Mouse (Mus musculus) forebrain, embryonic 12.5 days (tissue): ENCODE results near the gene 4933428G20Rik. TPM values are rescaled to one million over a fixed set of nuclear protein-coding genes. Genes with fewer than 3 reads are reported as not detected.

Experiments
- ATAC-seq: fragments of 200-750 bp; cut with Nextera tagmentation; 2 replicates; pipeline ENCODE4 v1.8.0; 2017; ENCODE audit warnings: moderate TSS enrichment; ENCODE audit not compliant: low FRiP score
- H3K27ac ChIP-seq: fragments of 300-500 bp; sonication (generic); 2 replicates; pipeline ENCODE4 v1.5.1; 2016; ENCODE audit warnings: mild to moderate bottlenecking
- H3K27me3 ChIP-seq: fragments of 300-500 bp; sonication (generic); 2 replicates; pipeline ENCODE4 v1.6.1; 2016; ENCODE audit warnings: mild to moderate bottlenecking
- H3K36me3 ChIP-seq: fragments of 300-500 bp; sonication (generic); replicated peaks from 2 replicates; pipeline ENCODE4 v1.6.1; 2016; ENCODE audit warnings: mild to moderate bottlenecking
- H3K4me1 ChIP-seq: fragments of 300-500 bp; sonication (generic); 2 replicates; pipeline ENCODE4 v1.6.1; 2016
- H3K4me2 ChIP-seq: fragments of 300-500 bp; sonication (generic); 2 replicates; pipeline ENCODE4 v1.6.1; 2016; ENCODE audit warnings: mild to moderate bottlenecking, moderate library complexity
- H3K4me3 ChIP-seq: fragments of 300-500 bp; sonication (generic); replicated peaks from 2 replicates; pipeline ENCODE4 v1.5.1; 2016; ENCODE audit warnings: mild to moderate bottlenecking
- H3K9ac ChIP-seq: fragments of 300-500 bp; sonication (generic); 2 replicates; pipeline ENCODE4 v1.6.1; 2016; ENCODE audit warnings: mild to moderate bottlenecking
- H3K9me3 ChIP-seq: fragments of 300-500 bp; sonication (generic); 2 replicates; pipeline ENCODE4 v1.6.1; 2016
- WGBS: fragments of 180-500 bp; shearing (Covaris S2); methylation state at CpG from one replicate; pipeline ENCODE4 v1.1.7; 2016; 5-methylcytosine and 5-hydroxymethylcytosine counted together
- polyA plus RNA-seq: library from polyadenylated mRNA; unstranded; fragments of >200 nt; fragmentation: Nextera tagmentation; extraction: Ambion mirVana; gene quantifications from 2 replicates; pipeline ENCODE4 v1.2.1, GENCODE M21; 2016

4933428G20Rik gene
- polyA plus RNA-seq, 1 experiment from 2014 or later: 0.50 TPM

DNA sequence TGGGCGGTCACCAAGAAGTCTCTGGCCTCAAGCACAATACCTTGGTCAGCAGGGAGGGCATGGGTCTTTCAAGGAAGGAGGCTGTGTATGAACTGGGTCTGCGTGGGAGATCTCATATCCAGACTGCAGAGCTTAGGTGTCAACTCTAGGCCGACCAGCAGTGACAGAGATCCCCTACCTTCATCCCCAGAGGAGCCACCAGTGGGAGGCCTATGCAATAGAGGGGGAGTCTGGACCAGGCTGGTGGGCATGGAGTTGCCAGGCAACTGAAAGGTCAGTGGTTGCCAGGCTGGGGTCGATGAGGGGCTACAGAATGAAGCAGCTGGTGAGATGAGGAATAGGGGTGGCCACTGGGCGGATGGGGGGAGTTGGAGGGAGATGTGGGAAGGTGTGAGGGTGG lies 39.5 kb upstream of the 4933428G20Rik start:
- H3K4me1 ChIP-seq: peaks cover 68% of the 10 kb centered on the region
- H3K27ac ChIP-seq: no peak overlapping the region
- no peaks in the 10 kb centered on the region for H3K36me3 ChIP-seq
- no peak overlapping the region for H3K4me2 ChIP-seq
- H3K27me3 ChIP-seq: peaks cover 62% of the 10 kb centered on the region
- no peak overlapping the region for H3K4me3 ChIP-seq
- no peak overlapping the region for H3K9ac ChIP-seq
- H3K9me3 ChIP-seq: no peaks in the 10 kb centered on the region
- no peak for ATAC-seq
- 56% methylated on average over 5 of the region's 5 CpGs for WGBS

DNA sequence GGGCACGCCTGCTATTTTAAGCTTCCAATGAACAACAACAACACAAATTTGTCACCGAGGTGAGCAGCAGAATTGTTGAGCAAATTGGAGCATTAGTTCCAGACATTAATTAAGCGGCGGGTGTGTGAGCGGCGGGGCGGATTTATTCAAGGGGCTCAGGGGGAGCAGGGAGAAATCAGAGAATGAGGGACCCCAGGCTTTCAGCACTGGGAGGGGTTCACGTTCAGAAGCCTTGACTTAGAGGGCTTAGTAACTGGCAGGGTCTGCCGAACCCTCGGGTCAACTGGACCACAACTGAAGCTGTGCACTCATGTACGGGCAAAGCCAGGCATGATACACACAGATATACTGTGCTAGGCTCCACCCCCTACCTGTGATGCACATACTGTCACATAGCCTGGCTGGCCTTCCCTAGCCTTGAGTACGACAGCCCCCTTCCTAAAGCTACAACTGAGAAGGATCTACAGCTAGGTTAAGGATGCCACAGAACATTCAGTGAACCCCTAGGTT lies 37.5 kb upstream of the 4933428G20Rik start:
- H3K4me1 ChIP-seq: peaks cover 71% of the 10 kb centered on the region
- H3K27ac ChIP-seq: no peak overlapping the region
- peak overlapping the region; percentile 61 for H3K4me2 ChIP-seq
- H3K4me3 ChIP-seq: no peak overlapping the region; the same call in 1 of the 2 replicates
- H3K9ac ChIP-seq: no peak overlapping the region
- WGBS: 14% methylated on average over 12 of the region's 12 CpGs
- no peak for ATAC-seq
- no peaks in the 10 kb centered on the region for H3K9me3 ChIP-seq
- H3K27me3 ChIP-seq: peaks cover 67% of the 10 kb centered on the region
- no peaks in the 10 kb centered on the region for H3K36me3 ChIP-seq

DNA sequence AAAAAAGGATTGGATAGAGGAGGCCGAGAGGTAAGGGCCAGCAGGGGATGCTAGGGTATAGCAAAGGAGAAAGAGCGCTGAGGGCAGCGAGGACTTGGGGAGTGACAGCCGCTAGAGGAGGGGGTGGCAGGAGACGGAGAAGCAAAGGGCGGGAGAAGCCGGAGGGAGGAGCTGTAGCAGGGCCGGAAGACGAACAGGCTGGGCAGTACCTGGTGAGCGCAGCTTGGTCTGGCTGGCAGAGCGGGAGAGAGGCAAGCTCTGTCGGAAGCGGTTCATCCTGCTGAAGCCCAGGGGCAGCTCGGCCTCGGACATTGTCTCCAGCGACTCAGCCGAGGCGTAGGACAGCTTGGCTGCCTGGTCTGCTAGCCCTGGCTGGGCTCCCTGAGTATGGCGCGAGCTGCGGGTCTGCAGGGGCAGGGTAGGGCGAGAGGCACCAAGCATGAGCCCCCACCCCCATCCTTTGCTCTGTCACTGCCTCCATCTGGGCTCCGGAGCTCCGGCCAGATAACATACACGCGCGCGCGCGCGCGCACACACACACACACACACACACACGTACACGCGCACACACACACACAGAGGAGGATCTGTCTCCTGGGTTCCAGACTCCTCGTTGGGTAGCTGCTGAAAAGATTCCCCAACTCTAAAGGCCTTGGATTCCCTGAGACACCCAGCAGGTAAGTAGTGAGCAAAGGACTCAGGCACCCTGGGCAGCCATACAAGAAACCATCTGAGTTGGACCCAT lies 36.9 kb upstream of the 4933428G20Rik start:
- H3K4me1 ChIP-seq: peaks cover 72% of the 10 kb centered on the region
- H3K4me2 ChIP-seq: peak overlapping the region; percentile 61
- H3K36me3 ChIP-seq: no peaks in the 10 kb centered on the region
- peak; percentile 34; the same call in 1 of the 2 replicates for ATAC-seq
- peak overlapping the region; percentile 30 for H3K9ac ChIP-seq
- H3K4me3 ChIP-seq: peak overlapping the region; percentile 33
- WGBS: under 1% methylated on average over 33 of the region's 36 CpGs
- H3K9me3 ChIP-seq: no peaks in the 10 kb centered on the region
- H3K27me3 ChIP-seq: peaks cover 67% of the 10 kb centered on the region
- H3K27ac ChIP-seq: no peak overlapping the region

DNA sequence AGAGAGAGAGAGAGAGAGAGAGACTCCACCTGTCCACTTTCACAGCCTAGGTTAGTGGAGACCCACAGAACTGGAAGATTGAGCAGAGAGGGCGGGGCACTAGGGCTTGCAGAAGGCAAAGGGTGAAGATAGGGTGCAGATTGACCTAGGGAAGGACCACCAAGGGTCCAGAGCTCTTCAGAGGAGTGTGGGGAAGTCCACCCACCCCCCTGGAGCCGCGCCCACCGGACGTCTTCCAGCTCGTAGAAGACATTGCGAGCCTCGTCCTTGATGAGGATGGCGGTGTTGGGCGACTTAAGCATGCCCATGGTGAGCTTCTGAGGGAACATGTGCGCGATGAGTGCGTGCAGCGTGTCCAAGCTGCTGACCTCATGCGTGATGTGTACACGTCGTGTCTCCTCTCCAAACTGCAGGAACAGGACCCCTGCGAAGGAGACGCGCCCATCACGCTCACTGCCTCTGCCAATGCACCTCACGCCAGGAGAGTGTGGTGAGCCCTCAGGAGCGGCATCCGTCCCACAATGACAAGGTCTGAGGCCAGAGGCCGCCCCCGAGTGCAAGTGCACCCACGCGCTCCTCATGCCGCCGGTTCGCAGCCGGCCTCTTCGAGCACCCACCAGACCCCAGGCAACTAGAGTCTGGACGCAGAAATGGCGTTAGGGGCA lies 36.1 kb upstream of the 4933428G20Rik start:
- H3K27ac ChIP-seq: no peak overlapping the region
- no peaks in the 10 kb centered on the region for H3K9me3 ChIP-seq
- ATAC-seq: no peak
- H3K27me3 ChIP-seq: peaks cover 70% of the 10 kb centered on the region
- H3K36me3 ChIP-seq: no peaks in the 10 kb centered on the region
- H3K4me2 ChIP-seq: peak overlapping the region; percentile 61
- WGBS: 24% methylated on average over 35 of the region's 35 CpGs
- H3K4me1 ChIP-seq: peaks cover 77% of the 10 kb centered on the region
- 0 out of 2 replicates have a peak overlapping the region, but pooled peaks have one; percentile 30 for H3K9ac ChIP-seq
- H3K4me3 ChIP-seq: peak overlapping the region; percentile 33

DNA sequence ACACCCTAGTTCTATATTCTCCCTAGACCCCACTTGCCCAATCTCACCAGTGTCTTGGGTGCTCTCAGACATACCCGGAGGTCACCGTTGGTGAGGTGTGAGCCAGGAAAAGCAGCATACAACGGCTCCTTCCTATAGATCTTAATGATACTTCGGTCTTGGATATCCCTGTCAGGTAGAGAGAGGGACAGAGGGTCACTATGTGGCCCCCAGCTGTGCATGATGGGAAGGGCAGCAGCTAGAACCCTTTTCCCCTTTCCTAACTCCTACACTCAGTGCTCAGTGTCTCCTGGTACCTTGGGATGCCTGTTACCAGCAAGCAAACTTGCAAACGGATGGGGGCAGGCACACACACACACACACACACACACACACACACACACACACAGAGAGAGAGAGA lies 35.5 kb upstream of the 4933428G20Rik start:
- no peak for ATAC-seq
- H3K27ac ChIP-seq: no peak overlapping the region
- peaks cover 76% of the 10 kb centered on the region for H3K27me3 ChIP-seq
- no peak overlapping the region for H3K4me2 ChIP-seq
- peaks cover 73% of the 10 kb centered on the region for H3K4me1 ChIP-seq
- 70% methylated on average over 4 of the region's 5 CpGs for WGBS
- H3K4me3 ChIP-seq: no peak overlapping the region
- H3K9me3 ChIP-seq: no peaks in the 10 kb centered on the region
- no peak overlapping the region for H3K9ac ChIP-seq
- H3K36me3 ChIP-seq: no peaks in the 10 kb centered on the region; the same call in 1 of the 2 replicates

DNA sequence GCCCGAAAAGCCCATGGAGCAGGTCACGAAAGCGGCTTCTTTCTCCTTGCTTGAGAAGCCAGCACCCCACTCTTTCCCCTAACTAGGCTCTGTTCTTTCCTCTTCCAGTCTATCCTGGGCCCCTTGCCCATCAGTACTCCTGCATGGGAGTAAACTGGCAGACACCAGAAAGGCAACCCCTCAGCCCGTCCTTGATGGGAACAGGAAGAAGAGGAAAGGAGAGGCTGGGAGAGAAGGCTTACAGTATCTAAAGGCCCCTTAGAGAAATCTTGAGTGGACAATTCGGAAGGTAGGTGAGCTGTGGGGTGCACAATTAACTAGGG lies 35.1 kb upstream of the 4933428G20Rik start:
- H3K9ac ChIP-seq: peak overlapping the region; percentile 9; the same call in 1 of the 2 replicates
- H3K36me3 ChIP-seq: no peaks in the 10 kb centered on the region; the same call in 1 of the 2 replicates
- H3K4me2 ChIP-seq: 0 out of 2 replicates have a peak overlapping the region, but pooled peaks have one; percentile 36
- H3K27ac ChIP-seq: no peak overlapping the region
- WGBS: 44% methylated on average over 5 of the region's 5 CpGs
- H3K9me3 ChIP-seq: no peaks in the 10 kb centered on the region
- no peak for ATAC-seq
- H3K4me3 ChIP-seq: no peak overlapping the region
- H3K27me3 ChIP-seq: peaks cover 76% of the 10 kb centered on the region
- H3K4me1 ChIP-seq: peaks cover 69% of the 10 kb centered on the region

DNA sequence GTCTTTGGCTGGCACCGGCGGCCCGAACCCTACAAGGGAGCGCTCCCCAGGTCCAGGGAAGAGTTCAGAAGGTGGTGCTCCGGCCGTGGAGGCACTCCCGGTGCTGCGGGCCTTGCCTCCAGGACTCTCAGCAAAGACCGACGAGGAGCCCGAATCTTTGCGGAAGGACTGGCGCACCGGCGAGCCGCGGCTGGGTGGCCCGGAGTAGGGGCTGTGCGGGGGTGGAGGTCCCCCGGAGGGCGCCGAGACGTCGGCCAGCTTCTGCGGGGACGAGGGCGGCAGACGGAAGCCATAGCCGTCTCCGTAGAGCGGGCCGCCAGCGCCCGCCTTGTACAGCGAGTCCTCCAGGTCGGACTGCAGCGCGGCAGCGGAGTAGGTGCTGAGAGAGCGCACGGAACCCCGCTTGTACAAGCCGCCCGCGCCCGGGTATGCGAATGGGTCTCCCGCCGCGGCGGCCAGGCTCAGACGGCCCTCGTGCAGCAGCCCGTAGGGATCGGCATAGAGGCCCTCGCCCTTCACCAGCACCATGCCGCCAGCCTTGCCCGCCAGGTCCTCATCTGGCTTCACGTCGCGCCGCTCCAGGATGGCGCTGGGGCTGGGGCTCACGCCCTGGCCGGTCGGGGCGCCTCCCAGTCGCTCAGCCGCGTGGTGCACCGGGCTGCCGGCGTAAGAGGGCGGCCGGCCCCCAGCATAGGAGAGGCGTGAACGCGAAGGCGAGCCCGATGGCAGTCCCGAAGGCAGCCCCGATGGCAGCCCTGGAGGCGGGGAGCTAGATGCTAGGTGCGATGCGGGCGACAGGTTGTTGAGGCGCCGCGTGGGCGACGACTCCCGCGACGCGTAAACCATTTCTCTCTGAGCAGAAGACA lies 34.5 kb upstream of the 4933428G20Rik start:
- Histone ChIP-seq H3K4me1 (peaks cover 63% of the 10 kb centered on the region), H3K27me3 (peaks cover 76% of the 10 kb centered on the region), H3K36me3 (peaks cover 1% of the 10 kb centered on the region; the same call in 1 of the 2 replicates), H3K4me3 (peak overlapping the region; percentile 22), H3K9me3 (no peaks in the 10 kb centered on the region), H3K4me2 (peak overlapping the region; percentile 36), H3K27ac (no peak overlapping the region), H3K9ac (peak overlapping the region; percentile 9; the same call in 1 of the 2 replicates)
- 7% methylated on average over 94 of the region's 95 CpGs for WGBS
- ATAC-seq: no peak

DNA sequence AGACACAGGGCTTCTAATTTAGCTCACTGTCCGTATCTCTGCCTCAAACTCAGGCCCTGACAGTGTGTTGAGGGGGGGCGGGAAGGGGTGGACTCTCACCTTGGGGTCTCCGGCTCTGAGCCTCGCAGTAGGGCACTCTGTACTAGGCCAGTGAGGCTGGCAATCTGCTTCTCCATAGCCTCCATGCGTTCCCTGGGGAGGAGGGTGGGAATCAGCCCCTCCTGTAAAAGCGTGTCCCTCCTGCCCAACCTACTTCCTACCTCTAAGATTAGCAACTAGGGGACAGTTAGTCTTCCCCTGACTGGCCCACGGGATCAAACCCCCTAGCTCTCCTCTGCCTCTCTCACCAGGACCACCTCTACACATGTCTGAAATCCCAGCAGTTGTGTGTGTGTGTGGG lies 33.5 kb upstream of the 4933428G20Rik start:
- no peak overlapping the region for H3K9ac ChIP-seq
- ATAC-seq: no peak
- H3K4me3 ChIP-seq: no peak overlapping the region
- no peak overlapping the region for H3K4me2 ChIP-seq
- H3K36me3 ChIP-seq: peaks cover 11% of the 10 kb centered on the region; the same call in 1 of the 2 replicates
- 40% methylated on average over 7 of the region's 7 CpGs for WGBS
- H3K27ac ChIP-seq: no peak overlapping the region
- H3K27me3 ChIP-seq: peaks cover 75% of the 10 kb centered on the region
- no peaks in the 10 kb centered on the region for H3K9me3 ChIP-seq
- H3K4me1 ChIP-seq: peaks cover 59% of the 10 kb centered on the region

DNA sequence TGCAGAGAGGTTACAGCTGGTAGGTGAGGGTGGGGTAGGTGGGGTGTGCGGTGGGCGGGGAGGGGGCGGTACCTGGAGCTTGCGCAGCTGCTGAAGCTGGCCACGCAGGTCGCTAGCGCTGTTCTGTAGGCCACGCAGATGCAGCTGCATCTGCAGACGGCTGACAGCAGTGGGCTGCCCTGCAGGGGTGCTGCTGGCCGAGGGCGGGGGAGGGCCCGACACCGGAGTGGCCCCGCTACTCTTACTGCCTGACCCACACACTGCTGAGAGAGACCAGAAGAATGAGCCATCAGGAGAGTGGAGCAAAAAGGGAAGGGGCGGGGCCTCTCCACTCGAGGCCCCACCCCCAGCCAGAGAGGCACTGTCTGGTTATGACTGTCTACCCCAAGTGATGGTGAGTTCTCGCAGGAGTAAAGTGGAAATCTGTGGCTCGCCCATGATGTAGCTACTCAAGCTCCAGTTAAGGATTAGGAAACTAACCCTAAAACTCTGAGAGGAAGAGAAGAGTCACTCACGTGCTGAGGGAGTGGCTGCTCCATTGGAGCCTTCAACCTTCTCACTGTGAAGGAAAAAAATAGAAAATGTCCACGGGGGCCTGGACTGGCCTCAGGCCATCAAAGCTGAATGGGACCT lies 32.9 kb upstream of the 4933428G20Rik start:
- H3K4me3 ChIP-seq: peak overlapping the region; percentile 10; the same call in 1 of the 2 replicates
- 6% methylated on average over 20 of the region's 20 CpGs for WGBS
- peaks cover 69% of the 10 kb centered on the region for H3K27me3 ChIP-seq
- H3K4me1 ChIP-seq: peaks cover 59% of the 10 kb centered on the region
- no peak for ATAC-seq
- H3K4me2 ChIP-seq: peak overlapping the region; percentile 41
- no peaks in the 10 kb centered on the region for H3K9me3 ChIP-seq
- H3K27ac ChIP-seq: no peak overlapping the region
- no peak overlapping the region for H3K9ac ChIP-seq
- H3K36me3 ChIP-seq: peaks cover 14% of the 10 kb centered on the region; the same call in 1 of the 2 replicates

DNA sequence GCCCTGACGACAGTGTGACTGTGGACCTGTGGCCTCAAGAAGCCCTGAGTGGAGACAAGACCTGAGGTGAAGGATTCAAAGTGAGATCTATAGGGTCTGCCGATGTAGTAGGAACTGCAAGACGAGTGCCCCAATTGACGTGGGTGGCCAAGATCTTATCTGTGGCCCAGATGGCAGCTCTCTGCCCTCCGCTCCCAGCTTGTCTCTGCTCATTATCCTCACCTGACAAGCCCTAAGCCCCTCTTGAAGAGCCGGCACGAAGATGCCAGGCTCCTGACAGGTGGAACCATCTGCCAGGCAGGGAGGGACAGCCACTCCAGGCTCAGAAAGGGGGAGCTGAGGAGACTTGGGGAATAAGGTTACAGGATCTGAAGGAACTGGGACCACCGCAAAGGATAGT lies 32.2 kb upstream of the 4933428G20Rik start:
- Histone ChIP-seq H3K36me3 (peaks cover 14% of the 10 kb centered on the region; the same call in 1 of the 2 replicates), H3K27me3 (peaks cover 62% of the 10 kb centered on the region), H3K27ac (no peak overlapping the region), H3K9ac (no peak overlapping the region), H3K4me3 (no peak overlapping the region), H3K9me3 (no peaks in the 10 kb centered on the region), H3K4me2 (peak overlapping the region; percentile 85), H3K4me1 (peaks cover 52% of the 10 kb centered on the region)
- 39% methylated on average over 8 of the region's 8 CpGs for WGBS
- ATAC-seq: no peak

DNA sequence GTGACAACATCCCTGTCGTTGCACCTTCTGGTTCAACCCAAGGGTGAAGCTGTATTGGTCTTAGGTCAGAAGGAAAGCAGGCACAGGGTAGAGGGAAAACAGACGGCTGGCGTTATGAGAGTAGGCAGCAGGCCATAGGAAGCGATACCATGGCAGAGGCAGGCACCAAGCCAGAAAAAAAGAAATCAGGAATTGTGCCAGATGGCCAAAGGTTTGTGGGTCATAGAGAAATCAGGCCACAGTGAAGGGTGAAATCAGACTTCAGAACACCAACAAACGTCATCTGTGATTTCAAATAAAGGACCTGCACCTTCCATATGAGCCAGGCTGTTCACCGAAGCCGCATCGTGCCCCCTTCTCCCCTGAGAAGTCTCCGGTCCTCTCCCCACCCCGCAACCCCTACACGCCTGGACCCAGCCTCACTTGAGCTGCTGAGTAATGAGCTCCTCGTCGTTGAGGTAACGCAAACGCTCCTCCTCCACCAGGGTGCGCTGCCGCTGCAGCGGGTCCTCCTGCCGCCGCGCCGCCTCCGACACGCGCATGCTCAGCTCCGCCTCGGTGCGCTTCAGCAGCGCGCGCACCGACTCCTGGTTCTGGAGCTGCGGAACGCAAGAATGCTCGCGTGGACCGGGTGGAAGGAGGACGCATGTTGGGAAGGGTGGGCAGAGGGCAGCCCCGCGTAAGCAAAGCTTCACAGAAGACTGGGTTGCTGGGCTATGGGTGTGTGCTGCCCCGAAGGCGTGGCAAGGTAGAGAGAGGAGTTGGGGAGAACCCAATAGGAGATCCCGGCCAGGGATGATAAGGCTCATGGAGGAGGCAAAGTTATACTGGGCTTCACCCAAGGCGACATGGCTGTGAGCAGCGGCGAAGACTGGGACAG lies 31.5 kb upstream of the 4933428G20Rik start:
- Histone ChIP-seq H3K9ac (peak overlapping the region; percentile 58; the same call in 1 of the 2 replicates), H3K4me3 (peak overlapping the region; percentile 41), H3K27me3 (peaks cover 55% of the 10 kb centered on the region), H3K27ac (no peak overlapping the region), H3K4me2 (peak overlapping the region; percentile 85), H3K4me1 (peaks cover 45% of the 10 kb centered on the region), H3K36me3 (peaks cover 15% of the 10 kb centered on the region; the same call in 1 of the 2 replicates), H3K9me3 (no peaks in the 10 kb centered on the region)
- 8% methylated on average over 46 of the region's 46 CpGs for WGBS
- ATAC-seq: peak; percentile 71
